Mouse (Mus musculus): Measurements from ENCODE around the gene Immp2l. TPM values are rescaled to one million over a fixed set of nuclear protein-coding genes. Genes with fewer than 3 reads are reported as not detected.
"Not testable (repeated sequence)": the region's sequence is repeated elsewhere in the genome, so short reads cannot be mapped to it uniquely, and the experiment has no call there.

Immp2l gene
- polyA plus RNA-seq, 1 experiment from 2014 or later = 20.5 TPM

DNA sequence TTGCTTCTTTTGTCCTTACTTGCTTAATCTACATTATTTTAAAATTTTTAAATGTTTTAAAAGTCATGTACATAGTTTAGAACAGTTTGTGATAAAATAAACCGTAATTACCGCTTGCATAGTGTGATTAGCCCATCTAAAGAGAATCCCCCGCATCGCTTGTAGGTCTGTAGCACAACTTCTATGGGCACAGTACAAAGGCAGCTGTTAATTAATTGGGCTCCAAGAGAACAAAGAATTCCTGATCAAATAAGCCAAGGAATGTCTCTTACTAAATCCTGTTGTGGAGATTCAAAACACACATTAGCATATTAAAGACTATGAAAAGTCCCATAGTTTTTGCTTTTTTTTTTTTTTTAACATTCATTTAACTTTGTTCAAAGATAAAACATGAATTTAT is 32.2 kb upstream of the Immp2l start:
- H3K27me3 ChIP-seq (replicated peaks; ENCODE audit: control insufficient read depth, insufficient read depth, low read length) = no peaks in the 10 kb centered on the region
- DNase-seq (ENCODE audit: low spot score) = no peak
- no peak overlapping the region for H3K27ac ChIP-seq (ENCODE audit: low read depth)
- H3K9me3 ChIP-seq (ENCODE audit: control insufficient read depth, low read length) = no peaks in the 10 kb centered on the region
- ATAC-seq (replicated peaks; ENCODE audit: low FRiP score, low TSS enrichment, low read depth) = no peak
- WGBS = 88% methylated on average over 4 of the region's 4 CpGs
- no peaks in the 10 kb centered on the region for H3K36me3 ChIP-seq (ENCODE audit: control insufficient read depth, insufficient read depth, low read length)
- H3K4me2 ChIP-seq (ENCODE audit: low read length) = no peak overlapping the region
- H3K4me3 ChIP-seq (ENCODE audit: low read depth, low read length) = no peak overlapping the region
- no peak overlapping the region for H3K9ac ChIP-seq (ENCODE audit: low read length)
- no peaks in the 10 kb centered on the region for H3K4me1 ChIP-seq (replicated peaks; ENCODE audit: control insufficient read depth, insufficient read depth, low read length)

DNA sequence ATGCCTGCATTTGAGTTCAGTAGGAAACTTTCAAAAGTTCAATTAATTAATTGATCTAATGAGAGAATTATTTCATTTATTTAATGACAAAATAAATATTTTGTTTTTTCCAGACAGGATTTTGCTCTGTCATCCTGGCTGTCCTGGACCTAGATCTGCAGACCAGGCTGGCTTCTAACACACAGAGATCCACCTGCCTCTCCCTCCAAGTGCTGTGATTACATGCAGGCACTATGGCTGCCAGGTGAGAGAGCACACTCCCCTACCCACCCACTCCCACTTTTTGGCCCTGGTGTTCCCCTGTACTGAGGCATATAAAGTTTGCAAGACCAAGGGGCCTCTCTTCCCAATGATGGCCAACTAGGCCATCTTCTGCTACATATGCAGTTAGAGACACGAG is 31.7 kb upstream of the Immp2l start:
- 82% methylated on average over 1 of the region's 1 CpGs for WGBS
- DNase-seq (ENCODE audit: low spot score); H3K4me1 ChIP-seq (replicated peaks; ENCODE audit: control insufficient read depth, insufficient read depth, low read length); H3K4me3 ChIP-seq (ENCODE audit: low read depth, low read length); H3K9ac ChIP-seq (ENCODE audit: low read length); H3K36me3 ChIP-seq (ENCODE audit: control insufficient read depth, insufficient read depth, low read length); ATAC-seq (replicated peaks; ENCODE audit: low FRiP score, low TSS enrichment, low read depth); H3K9me3 ChIP-seq (ENCODE audit: control insufficient read depth, low read length); H3K27me3 ChIP-seq (replicated peaks; ENCODE audit: control insufficient read depth, insufficient read depth, low read length); H3K27ac ChIP-seq (ENCODE audit: low read depth); H3K4me2 ChIP-seq (ENCODE audit: low read length): not testable (repeated sequence)

DNA sequence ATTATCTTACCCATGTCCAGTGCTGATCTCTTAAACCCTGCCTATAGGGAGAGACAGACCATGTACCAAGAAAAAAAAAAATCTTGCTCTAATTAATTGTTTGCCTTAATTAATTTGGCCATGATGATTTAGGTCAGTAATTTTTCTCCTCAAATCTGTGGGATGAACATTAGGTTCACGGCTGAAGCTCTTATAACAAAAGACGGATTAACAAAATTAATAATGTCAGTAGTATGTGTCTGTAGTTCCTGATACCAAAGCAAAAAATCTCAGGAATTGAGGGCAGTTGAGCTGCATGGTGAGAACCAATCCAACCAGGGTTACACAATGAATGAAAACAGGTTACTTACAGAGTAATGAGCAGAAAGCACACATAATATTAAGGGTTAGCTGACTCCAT is 29.0 kb upstream of the Immp2l start:
- Histone ChIP-seq H3K27ac (ENCODE audit: low read depth) (no peak overlapping the region), H3K36me3 (ENCODE audit: control insufficient read depth, insufficient read depth, low read length) (no peaks in the 10 kb centered on the region), H3K9ac (ENCODE audit: low read length) (no peak overlapping the region), H3K9me3 (ENCODE audit: control insufficient read depth, low read length) (no peaks in the 10 kb centered on the region), H3K4me1 (replicated peaks; ENCODE audit: control insufficient read depth, insufficient read depth, low read length) (no peaks in the 10 kb centered on the region), H3K27me3 (replicated peaks; ENCODE audit: control insufficient read depth, insufficient read depth, low read length) (no peaks in the 10 kb centered on the region), H3K4me3 (ENCODE audit: low read depth, low read length) (no peak overlapping the region), H3K4me2 (ENCODE audit: low read length) (no peak overlapping the region)
- ATAC-seq (replicated peaks; ENCODE audit: low FRiP score, low TSS enrichment, low read depth) = no peak
- no peak for DNase-seq (ENCODE audit: low spot score)
- 92% methylated on average over 2 of the region's 2 CpGs for WGBS

DNA sequence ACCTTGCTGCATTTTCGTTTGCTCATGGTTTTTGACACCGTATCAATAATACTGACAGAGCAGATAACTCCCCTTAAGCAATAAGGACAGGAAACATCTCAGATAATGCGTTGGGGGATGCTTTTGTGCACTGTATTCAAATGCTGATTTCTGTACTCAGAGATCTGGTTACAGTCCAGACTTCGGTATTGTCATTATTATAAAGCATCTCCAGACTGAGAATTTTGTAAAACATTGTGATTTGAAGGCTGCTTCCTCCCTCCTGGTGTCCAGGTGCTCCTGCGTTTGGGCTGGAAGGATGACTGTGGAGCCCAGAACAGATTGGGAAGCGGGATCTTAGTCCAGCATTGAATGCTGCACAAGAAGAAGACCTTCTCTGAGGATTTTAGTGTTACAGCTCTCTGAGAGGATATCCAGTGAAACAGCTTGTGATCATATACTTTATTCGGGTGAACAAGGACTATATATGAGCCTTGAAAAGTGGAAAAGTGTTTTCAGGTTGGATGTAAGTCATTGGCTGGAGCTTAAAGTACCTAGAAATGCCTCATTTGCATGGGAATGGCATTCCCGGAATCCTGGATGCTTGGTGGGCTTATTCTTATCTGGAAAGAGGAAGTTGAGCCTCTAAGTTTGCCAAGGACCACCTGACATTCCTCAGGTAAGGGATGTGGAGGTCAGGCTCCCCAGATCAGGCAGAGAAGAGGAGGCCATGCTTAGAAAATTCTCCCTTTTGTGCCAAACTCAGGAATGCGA is 28.1 kb upstream of the Immp2l start:
- ATAC-seq (replicated peaks; ENCODE audit: low FRiP score, low TSS enrichment, low read depth) (no peak), DNase-seq (ENCODE audit: low spot score) (no peak)
- H3K9me3 ChIP-seq (ENCODE audit: control insufficient read depth, low read length) = no peaks in the 10 kb centered on the region
- 69% methylated on average over 9 of the region's 9 CpGs for WGBS
- H3K4me3 ChIP-seq (ENCODE audit: low read depth, low read length) = no peak overlapping the region
- no peak overlapping the region for H3K4me2 ChIP-seq (ENCODE audit: low read length)
- H3K27me3 ChIP-seq (replicated peaks; ENCODE audit: control insufficient read depth, insufficient read depth, low read length) = no peaks in the 10 kb centered on the region
- no peaks in the 10 kb centered on the region for H3K36me3 ChIP-seq (ENCODE audit: control insufficient read depth, insufficient read depth, low read length)
- no peaks in the 10 kb centered on the region for H3K4me1 ChIP-seq (replicated peaks; ENCODE audit: control insufficient read depth, insufficient read depth, low read length)
- no peak overlapping the region for H3K27ac ChIP-seq (ENCODE audit: low read depth)
- H3K9ac ChIP-seq (ENCODE audit: low read length) = no peak overlapping the region

DNA sequence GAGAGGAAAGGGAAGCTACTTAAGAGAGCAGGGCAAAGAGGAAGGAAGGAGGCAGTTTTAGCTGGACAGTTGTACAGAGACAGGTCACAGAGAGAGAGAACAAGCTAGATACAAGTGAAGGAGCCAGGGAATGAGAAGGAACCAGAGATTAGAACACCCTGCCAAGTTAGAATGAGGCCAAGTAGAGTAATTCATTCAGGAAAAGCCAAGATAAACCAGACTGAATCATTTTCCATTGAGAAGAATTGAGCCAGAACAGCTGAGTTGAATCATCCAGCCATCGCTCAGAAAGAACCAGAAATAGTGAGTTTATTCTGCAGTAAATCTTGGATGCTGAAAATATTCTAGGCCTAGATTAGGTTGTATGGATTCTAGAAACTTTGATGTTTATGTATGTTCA is 1.4 kb upstream of the Immp2l start:
- H3K36me3 ChIP-seq (ENCODE audit: control insufficient read depth, insufficient read depth, low read length) = no peaks in the 10 kb centered on the region
- ATAC-seq (replicated peaks; ENCODE audit: low FRiP score, low TSS enrichment, low read depth) = no peak

DNA sequence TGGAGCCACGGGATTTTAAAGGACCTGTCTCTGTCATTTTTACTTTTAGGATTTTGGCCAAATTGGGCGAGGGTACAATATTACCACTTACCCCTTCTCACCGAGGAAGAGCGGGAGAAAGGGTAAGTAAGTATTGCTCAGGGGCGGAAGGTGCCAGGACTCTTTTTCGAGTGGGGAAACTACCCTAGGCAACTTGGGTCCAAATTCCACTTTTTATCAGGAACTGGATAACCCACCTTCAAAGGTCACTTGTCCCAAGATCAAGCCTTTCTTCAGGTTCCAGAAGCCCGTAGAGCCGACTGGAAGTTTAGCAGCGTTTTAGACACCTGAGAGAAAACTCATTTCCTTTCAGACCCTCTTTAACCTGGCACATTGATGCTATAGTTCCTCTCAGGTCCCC is 622 bp downstream of the Immp2l start:
- peak overlapping the region; percentile 59 for H3K4me3 ChIP-seq (ENCODE audit: low read depth, low read length)
- H3K4me2 ChIP-seq (ENCODE audit: low read length) = peak overlapping the region; percentile 59
- DNase-seq (ENCODE audit: low spot score) (no peak), ATAC-seq (replicated peaks; ENCODE audit: low FRiP score, low TSS enrichment, low read depth) (peak; percentile 36)
- no peaks in the 10 kb centered on the region for H3K36me3 ChIP-seq (ENCODE audit: control insufficient read depth, insufficient read depth, low read length)
- no peaks in the 10 kb centered on the region for H3K27me3 ChIP-seq (replicated peaks; ENCODE audit: control insufficient read depth, insufficient read depth, low read length)
- H3K9ac ChIP-seq (ENCODE audit: low read length) = peak overlapping the region; percentile 70
- 12% methylated on average over 9 of the region's 9 CpGs for WGBS
- no peaks in the 10 kb centered on the region for H3K9me3 ChIP-seq (ENCODE audit: control insufficient read depth, low read length)
- no peaks in the 10 kb centered on the region for H3K4me1 ChIP-seq (replicated peaks; ENCODE audit: control insufficient read depth, insufficient read depth, low read length)
- H3K27ac ChIP-seq (ENCODE audit: low read depth) = peak overlapping the region; percentile 16; the same call in 1 of the 2 replicates

More for the DNA sequence above, 1.4 kb upstream of the Immp2l start:
- no peak for DNase-seq (ENCODE audit: low spot score)
- WGBS = 76% methylated on average over 1 of the region's 1 CpGs
- Histone ChIP-seq H3K27ac (ENCODE audit: low read depth) (no peak overlapping the region), H3K27me3 (replicated peaks; ENCODE audit: control insufficient read depth, insufficient read depth, low read length) (no peaks in the 10 kb centered on the region), H3K4me2 (ENCODE audit: low read length) (no peak overlapping the region), H3K4me1 (replicated peaks; ENCODE audit: control insufficient read depth, insufficient read depth, low read length) (no peaks in the 10 kb centered on the region), H3K9ac (ENCODE audit: low read length) (no peak overlapping the region), H3K4me3 (ENCODE audit: low read depth, low read length) (no peak overlapping the region), H3K9me3 (ENCODE audit: control insufficient read depth, low read length) (no peaks in the 10 kb centered on the region)

DNA sequence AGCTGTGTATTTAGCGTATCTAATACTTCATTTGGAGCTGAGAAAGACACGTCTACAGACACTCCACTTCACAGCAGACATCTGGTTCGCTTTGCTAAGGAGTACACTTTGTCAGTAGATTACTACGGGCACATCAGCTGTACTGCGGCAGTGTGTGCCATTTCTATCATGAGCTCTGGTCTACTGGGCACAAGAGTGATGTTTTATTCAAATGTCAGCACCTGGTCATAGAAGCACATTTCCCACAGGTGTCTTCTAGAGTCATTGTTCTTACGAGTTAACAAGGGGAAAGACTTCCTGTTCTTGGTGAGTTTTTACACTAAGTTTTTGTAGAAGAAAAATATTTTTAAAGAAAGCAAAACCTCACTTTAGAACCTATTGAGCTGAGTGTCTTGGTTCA is 3.6 kb downstream of the Immp2l start:
- H3K9me3 ChIP-seq (ENCODE audit: control insufficient read depth, low read length) = no peaks in the 10 kb centered on the region
- no peaks in the 10 kb centered on the region for H3K4me1 ChIP-seq (replicated peaks; ENCODE audit: control insufficient read depth, insufficient read depth, low read length)
- no peak overlapping the region for H3K4me2 ChIP-seq (ENCODE audit: low read length)
- ATAC-seq (replicated peaks; ENCODE audit: low FRiP score, low TSS enrichment, low read depth) (no peak), DNase-seq (ENCODE audit: low spot score) (no peak)
- no peaks in the 10 kb centered on the region for H3K27me3 ChIP-seq (replicated peaks; ENCODE audit: control insufficient read depth, insufficient read depth, low read length)
- H3K9ac ChIP-seq (ENCODE audit: low read length) = no peak overlapping the region
- no peak overlapping the region for H3K27ac ChIP-seq (ENCODE audit: low read depth)
- WGBS = 66% methylated on average over 6 of the region's 6 CpGs
- no peaks in the 10 kb centered on the region for H3K36me3 ChIP-seq (ENCODE audit: control insufficient read depth, insufficient read depth, low read length)
- H3K4me3 ChIP-seq (ENCODE audit: low read depth, low read length) = no peak overlapping the region

DNA sequence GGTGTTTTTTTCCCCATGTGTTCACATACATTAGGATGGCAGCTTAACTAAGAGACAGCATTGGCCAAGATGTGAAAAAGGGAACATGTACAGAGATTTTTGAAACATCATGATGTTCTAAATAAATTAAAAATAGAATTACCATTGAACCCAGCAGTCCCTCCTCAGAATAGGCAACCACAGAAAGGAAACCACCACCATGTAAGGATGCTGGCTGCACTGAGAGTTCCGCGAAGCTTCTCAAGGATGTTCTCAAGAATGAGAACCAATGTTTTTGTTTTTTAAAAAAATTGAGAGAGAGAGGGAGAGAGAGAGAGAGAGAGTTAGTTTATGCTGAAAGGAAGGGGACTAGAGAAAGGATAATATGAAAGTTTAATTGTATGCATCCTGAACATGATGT is 7.2 kb downstream of the Immp2l start:
- H3K9me3 ChIP-seq (ENCODE audit: control insufficient read depth, low read length) = no peaks in the 10 kb centered on the region
- H3K4me3 ChIP-seq (ENCODE audit: low read depth, low read length) = no peak overlapping the region
- ATAC-seq (replicated peaks; ENCODE audit: low FRiP score, low TSS enrichment, low read depth) = no peak
- H3K4me2 ChIP-seq (ENCODE audit: low read length) = no peak overlapping the region
- no peak for DNase-seq (ENCODE audit: low spot score)
- no peaks in the 10 kb centered on the region for H3K36me3 ChIP-seq (ENCODE audit: control insufficient read depth, insufficient read depth, low read length)
- no peak overlapping the region for H3K9ac ChIP-seq (ENCODE audit: low read length)
- 94% methylated on average over 2 of the region's 2 CpGs for WGBS
- H3K4me1 ChIP-seq (replicated peaks; ENCODE audit: control insufficient read depth, insufficient read depth, low read length) = no peaks in the 10 kb centered on the region
- H3K27ac ChIP-seq (ENCODE audit: low read depth) = no peak overlapping the region
- no peaks in the 10 kb centered on the region for H3K27me3 ChIP-seq (replicated peaks; ENCODE audit: control insufficient read depth, insufficient read depth, low read length)

DNA sequence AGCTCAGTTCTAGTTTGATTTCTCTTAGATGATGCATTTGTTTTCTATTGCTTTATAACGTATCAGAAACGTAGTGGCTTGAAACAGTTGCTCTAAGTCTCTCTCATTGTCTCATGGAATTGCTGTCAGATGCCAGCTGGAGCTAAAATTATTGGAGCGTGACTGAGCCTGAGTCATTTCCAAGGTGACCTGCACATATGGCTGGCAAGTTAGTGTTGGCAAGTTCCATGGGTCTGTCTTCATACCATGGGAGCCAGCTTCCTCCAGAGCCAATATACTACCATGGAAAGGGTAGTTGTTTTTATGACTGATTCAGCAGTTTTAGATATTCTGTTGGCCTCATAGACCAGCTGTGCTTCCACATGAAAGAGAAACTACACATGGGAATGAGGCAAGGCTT is 9.3 kb downstream of the Immp2l start:
- no peaks in the 10 kb centered on the region for H3K36me3 ChIP-seq (ENCODE audit: control insufficient read depth, insufficient read depth, low read length)
- H3K27ac ChIP-seq (ENCODE audit: low read depth) = no peak overlapping the region
- no peaks in the 10 kb centered on the region for H3K9me3 ChIP-seq (ENCODE audit: control insufficient read depth, low read length)
- WGBS = 94% methylated on average over 3 of the region's 3 CpGs
- no peak overlapping the region for H3K4me2 ChIP-seq (ENCODE audit: low read length)
- DNase-seq (ENCODE audit: low spot score) = no peak
- H3K4me1 ChIP-seq (replicated peaks; ENCODE audit: control insufficient read depth, insufficient read depth, low read length) = no peaks in the 10 kb centered on the region
- no peaks in the 10 kb centered on the region for H3K27me3 ChIP-seq (replicated peaks; ENCODE audit: control insufficient read depth, insufficient read depth, low read length)
- H3K4me3 ChIP-seq (ENCODE audit: low read depth, low read length) = no peak overlapping the region
- no peak overlapping the region for H3K9ac ChIP-seq (ENCODE audit: low read length)
- ATAC-seq (replicated peaks; ENCODE audit: low FRiP score, low TSS enrichment, low read depth) = no peak

Data from intestine, embryonic 14.5 days (tissue).